Mouse (Mus musculus): ENCODE data around the gene E130308A19Rik. TPM values are rescaled to one million over a fixed set of nuclear protein-coding genes. Genes with fewer than 3 reads are reported as not detected.

The E130308A19Rik gene
- 5.9 TPM for polyA plus RNA-seq (2014; fragmentation: Illumina TruSeq; extraction: RNeasy Lipid Tissue Mini Kit (QIAGEN cat#74804); ENCODE audit: low read depth, low replicate concordance)

DNA sequence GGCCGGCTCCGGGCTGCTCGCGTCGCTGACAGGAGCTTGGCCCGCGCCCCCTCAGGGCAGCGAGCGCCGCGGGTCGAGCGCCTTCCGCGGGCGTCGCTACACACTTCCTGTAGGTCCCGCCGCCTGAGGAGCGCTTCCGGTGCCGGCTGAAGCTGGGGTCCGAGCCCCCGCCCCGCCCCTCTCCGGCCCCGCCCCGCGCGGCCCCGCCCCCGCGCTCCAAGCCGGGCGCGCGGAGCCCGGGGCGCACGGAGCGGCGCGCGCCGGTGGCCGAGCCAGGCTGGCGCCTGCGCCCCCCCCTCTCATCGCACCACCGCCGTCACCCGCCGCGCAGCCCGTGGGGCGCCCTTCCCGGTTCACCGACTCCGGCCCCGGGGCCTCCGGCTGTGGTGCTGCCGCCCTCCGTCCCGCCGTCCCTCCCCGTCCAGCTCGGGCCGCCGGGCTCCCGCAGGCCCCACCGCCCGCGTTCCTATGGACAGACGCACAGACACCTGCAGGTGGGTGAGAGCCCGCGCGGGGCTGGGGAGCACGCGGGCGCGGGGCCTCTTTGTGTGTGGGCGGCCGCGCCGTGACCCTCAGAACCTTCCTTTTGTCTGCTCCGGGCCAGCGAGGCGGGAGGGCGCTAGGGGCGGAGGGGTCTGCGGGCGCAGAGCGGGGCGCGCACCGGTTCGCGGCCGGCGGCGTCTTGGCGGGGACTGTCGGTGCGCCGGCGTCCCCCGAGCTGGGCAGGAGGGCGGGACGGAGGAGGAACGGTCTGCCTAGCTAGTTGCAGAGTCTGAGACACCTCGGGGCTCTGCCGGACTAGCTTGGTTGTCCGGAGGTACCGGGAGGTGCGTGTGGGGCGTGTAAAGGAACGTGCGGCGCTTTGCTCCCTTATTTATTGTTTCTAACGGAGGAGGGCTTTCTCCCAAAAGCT, at the start of gene E130308A19Rik:
Gene E130308A19Rik (plus strand): TSS at position 214 of the 913 bp plus-strand sequence.

GRCm38 (mm10) chr4:59581314-59582185, 44.5 kb upstream of the E130308A19Rik start, which contains the start of gene Hsdl2:
Gene Hsdl2 (plus strand): TSS chr4:59581563.

GRCm38 (mm10) chr4:59801489-59801888, 175.5 kb downstream of the E130308A19Rik start, which contains the start of gene Inip:
Gene Inip (minus strand): TSS chr4:59801589.

DNA sequence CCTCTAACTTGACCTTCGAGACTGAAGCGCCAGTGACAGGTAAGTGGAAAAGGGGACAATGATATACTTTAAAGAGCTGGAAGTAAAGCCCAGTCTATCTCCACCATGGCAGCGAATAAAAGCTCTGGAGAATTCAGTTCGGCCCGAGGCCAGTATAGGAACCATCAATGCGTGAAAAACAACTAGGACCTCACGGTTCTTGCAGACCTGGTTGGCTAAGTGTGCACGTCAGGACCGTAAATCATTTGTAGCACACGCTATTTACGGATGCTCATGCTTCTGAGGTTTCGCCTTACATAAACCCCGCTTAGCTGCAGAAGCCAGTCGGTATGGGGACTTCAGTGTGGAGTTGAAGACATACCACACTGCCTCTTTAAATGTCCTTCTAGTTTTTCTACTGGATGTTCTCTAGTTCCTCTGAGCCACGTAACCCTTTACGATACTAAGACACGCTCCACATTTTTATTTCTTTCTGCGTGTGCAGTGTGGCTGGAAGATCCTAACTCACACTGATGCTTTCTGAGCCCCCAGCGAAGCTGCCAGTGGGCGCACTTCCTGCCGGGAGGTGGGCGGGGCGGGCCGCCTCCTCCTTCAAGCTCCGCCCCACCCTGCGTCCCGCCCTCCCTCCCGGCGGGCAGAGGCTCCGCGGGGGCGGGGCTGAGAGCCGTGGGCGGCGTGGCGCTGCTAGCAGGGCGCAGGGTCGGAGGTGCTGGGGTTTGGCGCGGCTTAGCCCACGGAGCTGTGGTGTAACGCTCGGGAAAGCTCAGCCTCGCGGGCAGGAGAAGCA, 179.4 kb downstream of the E130308A19Rik start, which contains the start of gene Snx30:
Gene Snx30 (plus strand): TSS at position 660 of the 787 bp plus-strand sequence.

Other genes with a start within 250 kb of the E130308A19Rik start
- gene Susd1, start 187.6 kb upstream of the E130308A19Rik start, polyA plus RNA-seq (2014; fragmentation: Illumina TruSeq; extraction: RNeasy Lipid Tissue Mini Kit (QIAGEN cat#74804); ENCODE audit: low read depth, low replicate concordance): 6.2 TPM
- gene Ptbp3, start 76.8 kb upstream of the E130308A19Rik start, polyA plus RNA-seq (2014; fragmentation: Illumina TruSeq; extraction: RNeasy Lipid Tissue Mini Kit (QIAGEN cat#74804); ENCODE audit: low read depth, low replicate concordance): 235 TPM
- gene Hsdl2, start 44.6 kb upstream of the E130308A19Rik start, polyA plus RNA-seq (2014; fragmentation: Illumina TruSeq; extraction: RNeasy Lipid Tissue Mini Kit (QIAGEN cat#74804); ENCODE audit: low read depth, low replicate concordance): 236 TPM
- 42.0 TPM for gene Inip, start 175.4 kb downstream of the E130308A19Rik start, polyA plus RNA-seq (2014; fragmentation: Illumina TruSeq; extraction: RNeasy Lipid Tissue Mini Kit (QIAGEN cat#74804); ENCODE audit: low read depth, low replicate concordance)
- gene Snx30, start 179.6 kb downstream of the E130308A19Rik start, polyA plus RNA-seq (2014; fragmentation: Illumina TruSeq; extraction: RNeasy Lipid Tissue Mini Kit (QIAGEN cat#74804); ENCODE audit: low read depth, low replicate concordance): 3.4 TPM